Mouse (Mus musculus) gastrocnemius, adult 2 months (tissue): Measurements from ENCODE around the gene Tgfb1. TPM values are rescaled to one million over a fixed set of nuclear protein-coding genes. Genes with fewer than 3 reads are reported as not detected.

ENCODE experiments used
- DNase-seq: peaks from one replicate; pipeline ENCODE4 v3.0.0; 2022
- H3K27ac ChIP-seq: fragments of 200-600 bp; 2 replicates; pipeline ENCODE4 v1.8.1; 2022; ENCODE audit warnings: mild to moderate bottlenecking
- H3K4me3 ChIP-seq: fragments of 200-600 bp; 2 replicates; pipeline ENCODE4 v1.8.1; 2022; ENCODE audit warnings: mild to moderate bottlenecking, moderate library complexity
- CTCF ChIP-seq: fragments of 200-600 bp; IDR thresholded peaks from 2 replicates; pipeline ENCODE4 v1.8.1; 2022; ENCODE audit warnings: antibody characterized with exemption, mild to moderate bottlenecking, moderate library complexity
- intact Hi-C: fragments of 180-260 bp; cut with DNase I; formaldehyde crosslinking; loops from one replicate; pipeline ENCODE4 v1.15.1; 2025
- long read RNA-seq, 2 experiments: library from polyadenylated mRNA; stranded (forward); transcript quantifications; one replicate each; pipeline ENCODE4 v2.0.0; 2021
- total RNA-seq, 2 experiments: library from RNA; stranded (reverse); gene quantifications; 2 replicates each; pipeline ENCODE4 v1.2.3; 2021

Tgfb1 gene
- total RNA-seq: 1 to 10 TPM; 4.6 to 6.6 TPM
- long read RNA-seq, experiment 1, partial matches to known transcripts: 0 of 4 reads
- long read RNA-seq, experiment 1, other reads (novel, unspliced or antisense): 0 of 4 reads
- long read RNA-seq, experiment 2, partial matches to known transcripts: 0 of 4 reads
- long read RNA-seq, experiment 2, other reads (novel, unspliced or antisense): 0 of 4 reads

DNA sequence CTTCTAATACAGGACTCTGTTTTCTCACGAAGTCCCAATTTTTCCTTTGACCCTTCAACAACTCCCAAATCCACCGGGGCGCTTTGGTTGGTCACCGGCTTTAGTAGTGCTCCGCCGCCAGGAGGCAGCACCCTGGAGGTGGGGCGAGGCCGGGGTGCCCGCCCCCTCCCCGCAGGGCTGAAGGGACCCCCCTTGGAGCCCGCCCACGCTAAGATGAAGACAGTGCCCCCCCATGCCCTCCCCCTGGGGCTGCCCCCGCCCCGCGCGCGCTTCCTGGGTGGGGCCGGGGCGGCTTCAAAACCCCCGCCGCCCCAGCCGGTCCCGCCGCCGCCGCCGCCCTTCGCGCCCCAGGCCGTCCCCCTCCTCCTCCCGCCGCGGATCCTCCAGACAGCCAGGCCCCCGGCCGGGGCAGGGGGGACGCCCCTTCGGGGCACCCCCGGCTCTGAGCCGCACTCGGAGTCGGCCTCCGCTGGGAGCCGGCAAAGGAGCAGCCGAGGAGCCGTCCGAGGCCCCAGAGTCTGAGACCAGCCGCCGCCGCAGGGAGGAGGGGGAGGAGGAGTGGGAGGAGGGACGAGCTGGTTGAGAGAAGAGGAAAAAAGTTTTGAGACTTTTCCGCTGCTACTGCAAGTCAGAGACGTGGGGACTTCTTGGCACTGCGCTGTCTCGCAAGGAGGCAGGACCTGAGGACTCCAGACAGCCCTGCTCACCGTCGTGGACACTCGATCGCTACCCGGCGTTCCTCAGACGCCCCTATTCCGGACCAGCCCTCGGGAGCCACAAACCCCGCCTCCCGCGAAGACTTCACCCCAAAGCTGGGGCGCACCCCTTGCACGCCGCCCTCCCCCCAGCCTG, at the start of gene Tgfb1:
Tgfb1 (plus strand) TSS at position 323 of the 852 bp plus-strand sequence.
- TF ChIP-seq CTCF: peak; percentile 88
- Histone ChIP-seq H3K4me3 (peak within 1 kb of the TSS; percentile 82), H3K27ac (peak within 1 kb of the TSS; percentile 90)
- peak; percentile 85 for DNase-seq
- intact Hi-C loops: no loop called here

- intact Hi-C loops: no loop called here
- DNase-seq: no peak
- no peak for TF ChIP-seq CTCF
- Histone ChIP-seq H3K4me3 (no peak overlapping the region), H3K27ac (peak overlapping the region; percentile 56)
Measured at GRCm38 (mm10) chr7:25637099-25637498, 49.7 kb upstream of the Tgfb1 start.

- Histone ChIP-seq H3K27ac (no peak overlapping the region), H3K4me3 (no peak overlapping the region)
- intact Hi-C loops: no loop called here
- no peak for DNase-seq
- TF ChIP-seq CTCF: no peak
Measured at GRCm38 (mm10) chr7:25639754-25640153, 47.0 kb upstream of the Tgfb1 start.

- DNase-seq: no peak
- Histone ChIP-seq H3K4me3 (no peak overlapping the region), H3K27ac (no peak overlapping the region)
- intact Hi-C loops: no loop called here
- TF ChIP-seq CTCF: no peak
Measured at GRCm38 (mm10) chr7:25644136-25644535, 42.7 kb upstream of the Tgfb1 start.

DNA sequence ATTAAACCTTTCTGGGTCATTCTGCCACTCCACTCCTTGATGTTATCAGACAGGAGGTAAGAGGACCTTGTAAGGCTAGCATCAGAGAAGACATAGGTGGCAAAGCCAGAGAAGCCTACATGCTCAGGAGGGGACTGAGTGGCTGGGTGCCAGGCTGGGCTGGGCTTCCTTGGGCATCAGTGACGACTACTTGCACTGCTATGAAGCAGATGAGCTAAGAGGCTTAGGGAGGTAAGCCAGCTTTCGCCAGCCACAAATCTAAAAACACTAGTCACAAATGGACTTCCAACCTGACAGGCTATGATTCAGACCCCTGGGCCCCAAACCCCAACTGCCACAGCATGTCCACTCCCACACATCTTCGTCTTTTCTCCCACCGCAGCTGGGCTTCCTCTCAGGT, 42.2 kb upstream of the Tgfb1 start:
- Histone ChIP-seq H3K4me3 (no peak overlapping the region), H3K27ac (no peak overlapping the region; the same call in 1 of the 2 replicates)
- no peak for DNase-seq
- intact Hi-C loops: no loop called here
- TF ChIP-seq CTCF: no peak

DNA sequence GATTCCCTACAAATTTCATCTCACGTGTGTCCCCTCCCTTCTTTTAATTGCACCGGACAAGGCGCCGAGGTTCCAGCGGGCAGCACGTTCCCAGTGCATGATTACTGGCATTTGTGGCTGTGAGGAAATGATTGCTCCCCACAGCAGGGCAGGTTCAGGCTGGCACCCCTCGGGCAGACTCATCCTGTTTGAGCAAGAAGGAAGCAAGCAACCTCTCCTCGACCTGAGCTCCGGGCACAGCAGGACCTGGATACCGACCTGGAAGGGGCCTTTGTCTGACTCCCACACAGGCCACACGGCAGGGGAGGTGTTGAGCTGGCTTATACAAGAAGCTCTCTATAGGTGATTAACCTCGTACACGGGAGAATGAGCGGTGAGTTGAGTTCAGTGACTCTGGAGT, 41.7 kb upstream of the Tgfb1 start:
- Histone ChIP-seq H3K4me3 (no peak overlapping the region), H3K27ac (no peak overlapping the region)
- intact Hi-C loops: no loop called here
- DNase-seq: no peak
- no peak for TF ChIP-seq CTCF

DNA sequence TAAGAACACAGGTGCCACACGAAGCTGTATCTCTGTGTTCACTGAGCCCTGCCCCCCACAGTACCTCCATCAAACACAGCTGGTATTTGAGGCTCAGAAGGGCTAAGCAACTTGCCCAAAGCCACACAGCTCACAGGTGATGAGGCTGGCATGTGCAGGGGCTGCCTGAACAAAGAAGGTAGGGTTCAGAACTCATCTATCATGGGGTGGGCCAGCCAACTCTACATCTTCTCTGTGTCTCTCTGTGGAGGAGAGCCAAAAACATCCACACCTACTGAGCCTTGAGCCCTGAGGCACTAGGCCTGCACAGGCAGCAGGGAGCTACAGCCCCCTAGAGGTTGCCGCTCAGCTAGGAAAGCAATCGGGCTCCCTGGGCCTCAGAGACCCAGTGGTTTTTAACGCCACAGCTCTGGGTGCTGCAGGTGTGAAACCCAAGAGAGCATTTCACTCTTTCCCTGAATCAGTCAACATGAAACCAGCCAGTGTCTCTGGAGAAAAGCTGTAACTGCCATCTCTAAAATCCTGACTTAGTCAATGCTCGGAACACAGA, 39.2 kb upstream of the Tgfb1 start:
- H3K4me3 ChIP-seq: no peak overlapping the region
- TF ChIP-seq CTCF: no peak
- intact Hi-C loops: no loop called here
- DNase-seq: no peak
- H3K27ac ChIP-seq: 0 out of 2 replicates have a peak overlapping the region, but pooled peaks have one; percentile 16

DNA sequence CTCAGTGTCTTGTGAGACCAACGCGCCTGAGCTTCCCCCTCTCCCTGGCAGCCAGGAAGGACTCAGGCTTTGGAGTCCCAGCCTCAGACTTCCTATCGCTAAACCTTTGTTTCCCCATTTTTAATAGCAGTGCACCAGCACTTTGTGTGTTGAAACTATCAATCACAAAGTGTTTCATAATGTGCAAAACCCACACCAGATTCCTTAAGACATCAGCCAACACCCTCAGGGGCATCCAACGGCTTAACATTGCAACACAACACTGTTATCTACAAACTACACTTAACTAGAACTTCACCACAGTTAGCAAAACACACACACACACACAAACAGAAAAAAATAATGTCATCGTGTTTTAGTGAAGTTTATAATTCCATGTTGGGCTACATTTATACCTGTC, 37.0 kb upstream of the Tgfb1 start:
- TF ChIP-seq CTCF: no peak
- DNase-seq: no peak
- intact Hi-C loops: no loop called here
- Histone ChIP-seq H3K27ac (no peak overlapping the region), H3K4me3 (no peak overlapping the region)

GRCm38 (mm10) chr7:25651281-25651680, 35.5 kb upstream of the Tgfb1 start:
- intact Hi-C loops: no loop called here
- DNase-seq: no peak
- no peak overlapping the region for H3K27ac ChIP-seq
- no peak overlapping the region for H3K4me3 ChIP-seq
- no peak for TF ChIP-seq CTCF

DNA sequence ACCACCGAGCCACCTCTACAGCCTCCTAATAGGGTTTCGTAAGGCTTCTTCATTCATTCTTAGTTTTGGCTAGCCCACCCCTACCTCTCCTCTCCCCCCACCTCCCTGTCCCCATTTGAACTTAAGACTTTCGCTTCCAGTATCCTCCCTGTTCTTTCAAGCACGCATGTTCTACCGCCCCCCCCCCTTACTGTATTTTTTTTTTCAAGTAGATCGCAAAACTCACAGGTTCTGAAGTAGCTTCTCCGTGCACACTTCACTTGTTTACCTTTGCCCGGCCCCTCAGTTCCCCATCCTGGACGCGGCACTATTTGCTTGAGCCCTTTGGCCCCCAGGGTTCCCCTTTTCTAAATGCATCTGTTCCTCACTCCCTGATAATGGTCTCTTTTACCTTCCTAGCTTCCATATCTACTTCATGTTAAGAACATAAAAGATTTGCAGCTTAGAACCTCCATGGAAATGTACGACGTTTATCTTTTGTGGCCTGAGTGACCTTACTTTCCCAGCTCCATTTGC, 34.5 kb upstream of the Tgfb1 start:
- H3K4me3 ChIP-seq: no peak overlapping the region
- DNase-seq: no peak
- intact Hi-C loops: no loop called here
- TF ChIP-seq CTCF: no peak
- no peak overlapping the region for H3K27ac ChIP-seq

- peak; percentile 62 for DNase-seq
- peak overlapping the region; percentile 84 for H3K27ac ChIP-seq
- peak overlapping the region; percentile 45 for H3K4me3 ChIP-seq
- intact Hi-C loops: no loop called here
- no peak for TF ChIP-seq CTCF
Measured at GRCm38 (mm10) chr7:25655601-25656428, 31.0 kb upstream of the Tgfb1 start.

DNA sequence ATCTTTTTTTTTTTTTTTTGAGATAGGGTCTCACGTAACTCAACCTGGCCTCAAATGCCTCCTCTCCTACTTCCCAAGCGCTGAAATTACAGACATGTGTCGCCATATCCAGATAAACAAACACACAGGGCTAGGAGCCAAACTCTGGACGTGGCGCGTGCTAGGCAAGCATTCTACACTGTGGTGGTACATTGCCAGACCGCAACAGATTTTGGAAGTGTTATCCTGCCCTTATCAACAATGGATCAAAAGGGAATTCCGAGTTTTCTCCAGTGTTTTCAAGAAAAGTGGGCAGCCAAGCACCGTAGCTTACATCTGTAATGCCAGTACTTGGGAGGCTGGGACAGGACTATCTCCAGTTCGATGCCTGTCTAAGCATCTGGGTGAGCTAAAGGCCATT, 29.0 kb upstream of the Tgfb1 start:
- Histone ChIP-seq H3K4me3 (peak overlapping the region; percentile 95), H3K27ac (peak overlapping the region; percentile 99)
- peak; percentile 46 for DNase-seq
- intact Hi-C loops: no loop called here
- TF ChIP-seq CTCF: no peak
